Mouse (Mus musculus): ENCODE measurements around the gene Mmd2. TPM values are rescaled to one million over a fixed set of nuclear protein-coding genes. Genes with fewer than 3 reads are reported as not detected.

Mmd2 gene
- total RNA-seq (2014; rRNA removed) = 112 and 118 TPM in 2 replicates
- polyA plus RNA-seq (2015; fragmentation: Nextera tagmentation; extraction: Ambion mirVana) = 107 and 127 TPM in 2 replicates

DNA sequence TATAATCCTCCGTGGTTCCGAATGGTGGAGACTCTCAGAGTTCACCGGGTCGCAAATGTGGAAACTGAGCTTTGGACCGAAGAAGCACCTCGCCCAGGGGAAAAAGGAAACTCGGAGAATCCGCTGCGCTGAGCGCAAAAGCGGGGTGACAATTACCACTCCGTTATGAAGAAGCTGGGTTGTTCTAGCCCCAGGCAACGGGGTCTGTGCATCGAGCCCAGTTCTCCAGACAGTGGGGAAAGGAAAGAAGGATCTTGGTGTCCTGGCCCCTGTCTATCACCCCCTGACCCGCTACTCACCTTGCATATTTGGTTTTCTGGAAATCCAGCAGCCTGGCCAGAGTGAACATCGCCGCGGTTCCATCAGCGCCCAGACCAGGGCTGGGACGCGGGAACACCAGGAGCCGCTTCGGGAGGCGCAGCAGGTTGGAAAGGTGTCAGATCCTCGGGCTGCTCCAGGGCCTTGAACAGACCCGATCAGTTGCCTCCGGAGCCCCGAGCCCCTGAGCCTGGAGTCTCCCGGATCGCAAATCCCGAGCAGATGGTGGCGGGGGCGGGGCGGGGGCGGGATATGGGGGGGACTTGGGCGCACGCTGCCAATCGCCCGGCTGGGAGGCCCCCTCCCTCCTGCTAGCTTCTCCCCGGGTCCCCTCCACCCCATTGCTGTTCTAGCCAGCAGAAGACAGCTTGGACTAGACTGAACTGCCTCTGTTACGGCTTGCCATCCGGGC lies at the start of gene Mmd2:
Gene Mmd2, minus strand, starts transcription at position 542 of the 730 bp plus-strand sequence.
- 4% methylated on average over 42 of the region's 42 CpGs for WGBS
- no peaks in the 10 kb centered on the region for H3K36me3 ChIP-seq (ENCODE audit: insufficient read depth)
- peak; percentile 80 for DNase-seq
- ATAC-seq = peak; percentile 94
- H3K9me3 ChIP-seq (ENCODE audit: low read length) = no peaks in the 10 kb centered on the region
- H3K27me3 ChIP-seq (ENCODE audit: insufficient read depth, low read length) = no peaks in the 10 kb centered on the region
- H3K4me3 ChIP-seq (ENCODE audit: low read depth, low read length) = peak within 1 kb of the TSS; percentile 72
- H3K4me1 ChIP-seq (ENCODE audit: insufficient read depth) = peaks cover 8% of the 10 kb centered on the region; the same call in 1 of the 2 replicates
- TF ChIP-seq CTCF (IDR thresholded peaks at IDR 0.05; ENCODE audit: low read depth) = no peak
- peak within 1 kb of the TSS; percentile 84 for H3K27ac ChIP-seq (ENCODE audit: low read depth, low read length)
- H3K9ac ChIP-seq = peak within 1 kb of the TSS; percentile 91
- peak within 1 kb of the TSS; percentile 71 for H3K4me2 ChIP-seq (ENCODE audit: low read depth)

DNA sequence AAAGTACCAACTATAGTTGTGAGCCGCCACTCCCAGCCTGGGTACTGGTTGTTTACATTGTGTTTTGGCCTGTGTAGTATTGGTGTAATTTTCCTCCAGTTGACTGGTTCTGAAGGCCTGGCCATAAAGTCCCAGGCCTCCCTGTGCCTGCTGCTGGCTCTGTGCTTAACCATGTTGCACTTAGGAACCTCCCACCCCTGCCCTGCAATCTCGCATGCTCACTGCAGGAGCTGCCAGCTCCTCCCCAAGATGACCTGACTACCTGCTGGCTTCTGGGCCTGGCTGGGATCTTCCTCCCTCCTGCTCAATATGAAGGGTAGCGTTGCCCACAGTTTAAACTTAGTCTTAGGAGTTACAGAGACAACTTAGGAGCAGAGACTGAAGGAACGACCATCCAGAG lies 43.7 kb upstream of the Mmd2 start:
- Histone ChIP-seq H3K9ac (no peak overlapping the region), H3K27me3 (ENCODE audit: insufficient read depth, low read length) (no peaks in the 10 kb centered on the region), H3K27ac (ENCODE audit: low read depth, low read length) (no peak overlapping the region), H3K9me3 (ENCODE audit: low read length) (no peaks in the 10 kb centered on the region), H3K4me2 (ENCODE audit: low read depth) (no peak overlapping the region), H3K36me3 (ENCODE audit: insufficient read depth) (peaks cover 16% of the 10 kb centered on the region), H3K4me1 (ENCODE audit: insufficient read depth) (no peaks in the 10 kb centered on the region), H3K4me3 (ENCODE audit: low read depth, low read length) (no peak overlapping the region)
- WGBS = 78% methylated on average over 4 of the region's 4 CpGs
- DNase-seq = no peak
- TF ChIP-seq CTCF (IDR thresholded peaks at IDR 0.05; ENCODE audit: low read depth) = no peak
- ATAC-seq = no peak

DNA sequence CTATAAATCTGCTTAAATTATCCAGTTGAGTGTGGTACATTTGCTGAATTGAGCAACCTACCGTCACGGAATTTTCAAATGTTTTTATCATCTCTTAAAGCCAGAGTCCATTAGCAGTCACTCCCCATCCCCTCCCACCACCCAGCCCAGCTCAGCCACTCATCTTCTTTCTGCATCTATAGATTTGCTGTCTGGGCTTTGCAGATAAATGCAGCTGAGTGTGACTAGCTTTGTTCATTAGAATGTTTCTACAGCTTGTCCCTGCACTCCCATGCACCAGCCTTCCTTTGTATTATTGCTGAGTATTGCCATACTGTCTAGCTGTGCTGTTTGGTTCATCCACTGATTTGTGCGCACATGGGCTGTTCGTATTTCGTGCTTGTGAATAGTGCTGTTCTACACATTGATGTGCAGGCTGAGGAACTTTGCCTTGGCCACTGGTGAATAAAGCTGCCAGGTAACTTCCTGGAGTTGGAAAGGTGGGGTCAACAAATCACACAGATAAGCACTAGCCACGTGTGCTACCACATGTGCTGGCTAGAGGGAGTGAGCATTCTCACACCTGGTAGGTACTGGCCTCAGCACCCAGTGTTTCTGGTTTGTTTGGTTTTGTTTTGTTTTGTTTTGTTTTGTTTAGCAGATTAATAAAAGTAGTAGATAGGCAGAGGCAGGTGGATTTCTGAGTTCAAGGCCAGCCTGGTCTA lies 42.3 kb upstream of the Mmd2 start:
- 83% methylated on average over 6 of the region's 6 CpGs for WGBS
- TF ChIP-seq CTCF (IDR thresholded peaks at IDR 0.05; ENCODE audit: low read depth) = no peak
- no peak overlapping the region for H3K4me2 ChIP-seq (ENCODE audit: low read depth)
- no peak overlapping the region for H3K4me3 ChIP-seq (ENCODE audit: low read depth, low read length)
- no peak overlapping the region for H3K9ac ChIP-seq
- no peaks in the 10 kb centered on the region for H3K9me3 ChIP-seq (ENCODE audit: low read length)
- no peak overlapping the region for H3K27ac ChIP-seq (ENCODE audit: low read depth, low read length)
- H3K4me1 ChIP-seq (ENCODE audit: insufficient read depth) = no peaks in the 10 kb centered on the region
- H3K27me3 ChIP-seq (ENCODE audit: insufficient read depth, low read length) = no peaks in the 10 kb centered on the region
- ATAC-seq (no peak), DNase-seq (no peak)
- peaks cover 9% of the 10 kb centered on the region for H3K36me3 ChIP-seq (ENCODE audit: insufficient read depth)

DNA sequence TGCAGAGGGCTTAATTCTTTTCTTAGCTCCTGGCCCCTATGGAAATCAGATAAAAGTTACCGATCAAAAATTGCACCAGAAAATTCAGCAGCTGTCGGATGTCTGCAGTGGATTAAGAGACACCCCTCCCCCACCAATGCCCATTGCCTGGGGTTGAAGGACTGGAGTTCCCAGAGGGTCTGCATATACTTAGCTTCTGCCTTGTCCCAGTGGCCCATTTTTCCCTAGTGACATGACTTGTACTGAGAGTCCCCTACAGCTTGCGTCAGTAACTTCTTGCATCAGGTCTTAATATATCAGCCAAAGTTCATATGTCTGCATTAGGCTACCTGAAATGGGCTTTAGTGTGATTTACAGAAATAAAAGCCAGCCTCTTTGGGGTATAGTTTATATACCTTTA lies 41.8 kb upstream of the Mmd2 start:
- Histone ChIP-seq H3K4me2 (ENCODE audit: low read depth) (no peak overlapping the region), H3K9me3 (ENCODE audit: low read length) (no peaks in the 10 kb centered on the region), H3K27me3 (ENCODE audit: insufficient read depth, low read length) (no peaks in the 10 kb centered on the region), H3K9ac (no peak overlapping the region), H3K4me1 (ENCODE audit: insufficient read depth) (no peaks in the 10 kb centered on the region), H3K27ac (ENCODE audit: low read depth, low read length) (no peak overlapping the region), H3K36me3 (ENCODE audit: insufficient read depth) (0 out of 2 replicates have a peak, but pooled peaks cover 6% of the 10 kb centered on the region), H3K4me3 (ENCODE audit: low read depth, low read length) (no peak overlapping the region)
- TF ChIP-seq CTCF (IDR thresholded peaks at IDR 0.05; ENCODE audit: low read depth) = no peak
- no peak for ATAC-seq
- 59% methylated on average over 3 of the region's 3 CpGs for WGBS
- DNase-seq = no peak

DNA sequence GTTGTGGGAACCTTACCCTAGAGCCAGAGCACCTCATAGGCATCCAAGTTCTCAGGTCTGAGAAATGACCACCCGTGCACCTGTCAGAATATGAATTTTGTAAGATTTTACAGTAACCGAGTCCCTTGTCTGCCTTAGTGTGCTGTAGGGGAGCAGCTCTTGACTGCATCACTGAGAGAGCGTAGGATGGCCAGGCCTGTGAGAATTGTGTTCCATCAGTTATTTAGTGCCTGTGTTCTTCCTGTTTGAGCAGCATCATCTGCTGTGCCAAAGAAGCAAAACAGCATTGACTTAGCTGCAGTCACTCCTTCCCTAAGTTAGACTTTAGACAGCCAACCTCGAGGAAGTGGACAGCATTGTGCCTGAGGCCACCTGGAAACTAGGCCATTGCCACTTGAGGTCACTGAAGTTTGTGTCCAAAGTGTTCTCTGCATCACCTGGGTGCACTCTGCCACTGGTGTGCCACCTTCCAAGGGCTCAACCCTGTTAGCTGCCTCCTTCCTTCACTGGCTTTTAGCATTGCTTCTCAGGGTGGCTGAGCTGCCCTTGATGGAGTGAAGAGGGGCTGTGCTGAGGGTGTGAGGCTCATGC lies 41.0 kb upstream of the Mmd2 start:
- WGBS = 86% methylated on average over 4 of the region's 4 CpGs
- DNase-seq = no peak
- no peaks in the 10 kb centered on the region for H3K4me1 ChIP-seq (ENCODE audit: insufficient read depth)

DNA sequence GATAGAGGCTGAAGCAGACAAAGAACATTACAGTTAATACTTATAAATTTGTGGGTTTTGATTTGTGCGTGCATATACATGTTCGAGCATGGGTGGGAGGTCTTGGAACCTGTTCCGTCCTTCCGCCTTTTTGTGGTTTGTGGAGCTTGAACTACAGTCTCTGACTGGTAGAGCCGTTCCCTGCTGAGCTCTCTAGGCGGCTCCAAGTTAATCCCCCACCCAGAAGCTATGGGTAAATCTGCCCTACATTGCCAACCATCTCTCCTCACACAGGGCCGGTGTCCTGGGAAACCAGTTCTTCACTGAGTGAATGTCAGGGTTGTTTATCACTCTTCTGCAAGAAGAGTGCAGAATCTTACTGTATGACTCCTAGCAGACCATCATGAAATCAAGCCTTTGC lies 39.6 kb upstream of the Mmd2 start:
- no peak for TF ChIP-seq CTCF (IDR thresholded peaks at IDR 0.05; ENCODE audit: low read depth)
- ATAC-seq (no peak), DNase-seq (no peak)
- no peak overlapping the region for H3K4me3 ChIP-seq (ENCODE audit: low read depth, low read length)
- H3K4me2 ChIP-seq (ENCODE audit: low read depth) = no peak overlapping the region
- H3K27ac ChIP-seq (ENCODE audit: low read depth, low read length) = no peak overlapping the region
- H3K9ac ChIP-seq = no peak overlapping the region
- no peaks in the 10 kb centered on the region for H3K27me3 ChIP-seq (ENCODE audit: insufficient read depth, low read length)
- 75% methylated on average over 7 of the region's 7 CpGs for WGBS
- 0 out of 2 replicates have a peak, but pooled peaks cover 6% of the 10 kb centered on the region for H3K36me3 ChIP-seq (ENCODE audit: insufficient read depth)
- H3K9me3 ChIP-seq (ENCODE audit: low read length) = no peaks in the 10 kb centered on the region
- H3K4me1 ChIP-seq (ENCODE audit: insufficient read depth) = no peaks in the 10 kb centered on the region

More for the DNA sequence above, 41.0 kb upstream of the Mmd2 start:
- H3K36me3 ChIP-seq (ENCODE audit: insufficient read depth) = 0 out of 2 replicates have a peak, but pooled peaks cover 6% of the 10 kb centered on the region
- no peak overlapping the region for H3K9ac ChIP-seq
- no peaks in the 10 kb centered on the region for H3K27me3 ChIP-seq (ENCODE audit: insufficient read depth, low read length)
- H3K27ac ChIP-seq (ENCODE audit: low read depth, low read length) = no peak overlapping the region
- no peak for TF ChIP-seq CTCF (IDR thresholded peaks at IDR 0.05; ENCODE audit: low read depth)
- no peaks in the 10 kb centered on the region for H3K9me3 ChIP-seq (ENCODE audit: low read length)
- no peak overlapping the region for H3K4me3 ChIP-seq (ENCODE audit: low read depth, low read length)
- ATAC-seq = no peak
- no peak overlapping the region for H3K4me2 ChIP-seq (ENCODE audit: low read depth)
